Mouse (Mus musculus) cerebellum, postnatal 25 days (tissue): ENCODE results near the gene Ptpro.

Experiments used
- DNase-seq, 2 experiments: peaks; one replicate each; pipeline ENCODE4 v3.0.0; 2021; ENCODE audit warnings: mixed read lengths in 2 of 2

Ptpro gene

GRCm38 (mm10) chr6:137294973-137295820 is 43.1 kb downstream of the Ptpro start:
- no peak for DNase-seq

GRCm38 (mm10) chr6:137302561-137302960 is 50.4 kb downstream of the Ptpro start:
- no peak for DNase-seq

- DNase-seq = no peak
These were observed 51.7 kb downstream of the Ptpro start for GRCm38 (mm10) chr6:137303824-137304223.

GRCm38 (mm10) chr6:137315265-137315664 is 63.1 kb downstream of the Ptpro start:
- no peak for DNase-seq

GRCm38 (mm10) chr6:137316358-137316757 is 64.2 kb downstream of the Ptpro start:
- DNase-seq = no peak

GRCm38 (mm10) chr6:137317509-137317908 is 65.4 kb downstream of the Ptpro start:
- no peak for DNase-seq

GRCm38 (mm10) chr6:137318242-137318861 is 66.2 kb downstream of the Ptpro start:
- DNase-seq = no peak

GRCm38 (mm10) chr6:137319658-137320057 is 67.5 kb downstream of the Ptpro start:
- no peak for DNase-seq

- peak in 1 of 2 experiments; percentile 4 for DNase-seq
These were observed 75.6 kb downstream of the Ptpro start for GRCm38 (mm10) chr6:137327718-137328117.

- no peak for DNase-seq
These were observed 76.1 kb downstream of the Ptpro start for GRCm38 (mm10) chr6:137328228-137328627.

GRCm38 (mm10) chr6:137330782-137331181 is 78.7 kb downstream of the Ptpro start:
- no peak for DNase-seq

- DNase-seq = no peak
These were observed 79.7 kb downstream of the Ptpro start for GRCm38 (mm10) chr6:137331826-137332225.

GRCm38 (mm10) chr6:137339071-137339470 is 87.0 kb downstream of the Ptpro start:
- DNase-seq = no peak

GRCm38 (mm10) chr6:137343688-137344441 is 91.7 kb downstream of the Ptpro start:
- DNase-seq = no peak

- DNase-seq = peak in 1 of 2 experiments; percentile 20
These were observed 108.0 kb downstream of the Ptpro start for GRCm38 (mm10) chr6:137360166-137360565.

- no peak for DNase-seq
These were observed 110.1 kb downstream of the Ptpro start for GRCm38 (mm10) chr6:137362216-137362615.

GRCm38 (mm10) chr6:137364681-137365080 is 112.6 kb downstream of the Ptpro start:
- peak; percentile 74 to 86 for DNase-seq

GRCm38 (mm10) chr6:137365637-137366036 is 113.5 kb downstream of the Ptpro start:
- DNase-seq = no peak

GRCm38 (mm10) chr6:137370745-137371144 is 118.6 kb downstream of the Ptpro start:
- DNase-seq = no peak

GRCm38 (mm10) chr6:137371455-137371854 is 119.3 kb downstream of the Ptpro start:
- DNase-seq = no peak

GRCm38 (mm10) chr6:137373920-137374319 is 121.8 kb downstream of the Ptpro start:
- DNase-seq = no peak

- DNase-seq = no peak
These were observed 130.4 kb downstream of the Ptpro start for GRCm38 (mm10) chr6:137382546-137382945.

- DNase-seq = no peak
These were observed 134.2 kb downstream of the Ptpro start for GRCm38 (mm10) chr6:137386344-137386743.
